Mouse (Mus musculus) small intestine, adult 2 months (tissue): ENCODE measurements around the gene H2-M5. TPM values are rescaled to one million over a fixed set of nuclear protein-coding genes. Genes with fewer than 3 reads are reported as not detected.
"Not testable (repeated sequence)": the region's sequence is repeated elsewhere in the genome, so short reads cannot be mapped to it uniquely, and the experiment has no call there.

ENCODE experiments used
- H3K27ac ChIP-seq: fragments of 200-500 bp; 2 replicates; pipeline ENCODE4 v1.5.1; 2012; ENCODE audit warnings: low read depth, low read length, control low read depth, inconsistent platforms; ENCODE audit not compliant: insufficient read depth
- H3K27me3 ChIP-seq: fragments of 200-500 bp; 2 replicates; pipeline ENCODE4 v1.6.1; 2012; ENCODE audit warnings: mild to moderate bottlenecking, moderate library complexity, low read length, inconsistent platforms; ENCODE audit not compliant: control insufficient read depth, insufficient read depth
- H3K36me3 ChIP-seq: fragments of 200-500 bp; 2 replicates; pipeline ENCODE4 v1.6.1; 2012; ENCODE audit warnings: mild to moderate bottlenecking, low read length, control low read depth, inconsistent platforms; ENCODE audit not compliant: control insufficient read depth, insufficient read depth
- H3K4me1 ChIP-seq: fragments of 200-500 bp; 2 replicates; pipeline ENCODE4 v1.6.1; 2012; ENCODE audit warnings: low read length, inconsistent platforms, mixed read lengths; ENCODE audit not compliant: control insufficient read depth, insufficient read depth, insufficient read length
- H3K4me3 ChIP-seq: fragments of 200-500 bp; 2 replicates; pipeline ENCODE4 v1.5.1; 2012; ENCODE audit warnings: low read depth, mild to moderate bottlenecking, control low read depth, inconsistent platforms, low read length, moderate library complexity
- CTCF ChIP-seq: fragments of 200-500 bp; IDR thresholded peaks from 2 replicates; pipeline ENCODE4 v1.5.1; 2012; ENCODE audit warnings: low read depth, mild to moderate bottlenecking, control low read depth, inconsistent platforms, low read length, moderate library complexity, mixed read lengths; ENCODE audit not compliant: insufficient replicate concordance, insufficient read length; ENCODE audit errors: extremely low read depth
- POLR2A ChIP-seq: fragments of 200-500 bp; IDR thresholded peaks from 2 replicates; pipeline ENCODE4 v1.6.1; 2012; ENCODE audit warnings: low read depth, mild to moderate bottlenecking, control low read depth, inconsistent platforms, low read length, moderate library complexity
- WGBS: fragments of 180-500 bp; shearing (Covaris S2); methylation state at CpG from one replicate; pipeline ENCODE4 v1.1.7; 2018; 5-methylcytosine and 5-hydroxymethylcytosine counted together
- polyA plus RNA-seq: library from polyadenylated mRNA; depleted of rRNA; stranded (reverse); fragments of >200 nt; gene quantifications from 2 replicates; pipeline ENCODE4 v1.2.3, GENCODE M21; 2012

H2-M5 gene
- polyA plus RNA-seq, 1 experiment: 0.09 TPM

GRCm38 (mm10) chr17:36992336-36993104, 3.2 kb upstream of the H2-M5 start:
- Histone ChIP-seq H3K4me3 (no peak overlapping the region), H3K36me3 (no peaks in the 10 kb centered on the region), H3K27me3 (peaks cover 14% of the 10 kb centered on the region; the same call in 1 of the 2 replicates), H3K4me1 (peaks cover 3% of the 10 kb centered on the region; the same call in 1 of the 2 replicates), H3K27ac (no peak overlapping the region)
- WGBS: 56% methylated on average over 3 of the region's 3 CpGs
- TF ChIP-seq CTCF: no peak
- TF ChIP-seq POLR2A: no peak

- not testable (repeated sequence) for H3K27ac ChIP-seq
- 84% methylated on average over 6 of the region's 6 CpGs for WGBS
These were observed 1.3 kb upstream of the H2-M5 start for GRCm38 (mm10) chr17:36990630-36991029.

GRCm38 (mm10) chr17:36988475-36988874, 862 bp downstream of the H2-M5 start:
- H3K27me3 ChIP-seq: peaks cover 14% of the 10 kb centered on the region; the same call in 1 of the 2 replicates
- peaks cover 3% of the 10 kb centered on the region; the same call in 1 of the 2 replicates for H3K4me1 ChIP-seq
- 9% methylated on average over 24 of the region's 24 CpGs for WGBS
- H3K4me3 ChIP-seq: no peak overlapping the region
- H3K27ac ChIP-seq: no peak overlapping the region
- no peaks in the 10 kb centered on the region for H3K36me3 ChIP-seq
- TF ChIP-seq CTCF (no peak), POLR2A (no peak)

More at GRCm38 (mm10) chr17:36990630-36991029, 1.3 kb upstream of the H2-M5 start:
- H3K4me3 ChIP-seq, H3K36me3 ChIP-seq, H3K4me1 ChIP-seq: not testable (repeated sequence)
- H3K27me3 ChIP-seq: peaks cover 14% of the 10 kb centered on the region; the same call in 1 of the 2 replicates

DNA sequence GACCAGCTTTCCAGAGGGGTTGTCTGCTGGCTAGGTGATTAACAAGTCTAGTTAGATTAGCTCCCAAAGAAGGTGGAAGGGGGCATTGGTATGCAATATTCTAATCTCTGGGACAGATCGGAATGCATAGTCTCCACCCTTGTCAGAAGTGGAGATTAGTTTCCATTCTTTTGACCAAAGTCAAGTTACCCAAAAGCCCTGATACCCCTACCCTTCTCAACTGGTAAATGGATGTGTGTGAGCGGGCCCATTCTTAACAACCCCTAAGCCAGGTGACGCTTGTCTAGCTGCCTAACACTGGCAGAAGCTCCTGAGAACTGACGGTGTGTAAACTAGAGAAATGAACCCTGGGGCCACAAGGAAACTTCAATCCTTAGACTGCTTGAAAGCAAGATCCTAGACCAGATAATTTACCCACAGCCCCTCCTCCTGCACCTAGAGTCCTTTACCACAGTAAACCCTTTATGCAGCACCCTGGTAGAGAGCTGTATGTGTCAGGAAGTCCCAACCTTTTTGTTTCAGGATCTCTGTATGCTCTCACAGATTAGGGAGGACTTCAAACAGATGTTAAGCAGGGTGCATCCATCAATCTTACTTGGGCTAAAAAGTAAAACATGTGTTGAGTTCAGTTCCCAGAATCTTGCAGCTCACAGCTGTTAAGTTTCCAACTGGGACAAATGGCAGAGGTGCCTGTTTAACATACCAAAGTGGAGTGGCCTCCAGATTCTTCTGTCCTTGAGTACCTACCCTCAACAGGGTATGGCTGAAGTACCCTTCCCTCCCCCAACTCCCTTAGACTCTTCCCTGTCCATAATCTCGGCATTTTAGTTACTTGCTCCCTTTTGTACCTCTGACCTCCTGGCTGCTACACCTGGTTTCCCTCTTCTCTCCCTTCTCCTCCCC, 6.8 kb downstream of the H2-M5 start:
- Histone ChIP-seq H3K4me3 (no peak overlapping the region), H3K27me3 (no peaks in the 10 kb centered on the region), H3K4me1 (peaks cover 5% of the 10 kb centered on the region), H3K36me3 (no peaks in the 10 kb centered on the region), H3K27ac (no peak overlapping the region)
- WGBS: 52% methylated on average over 5 of the region's 5 CpGs
- no peak for TF ChIP-seq POLR2A
- TF ChIP-seq CTCF: no peak

DNA sequence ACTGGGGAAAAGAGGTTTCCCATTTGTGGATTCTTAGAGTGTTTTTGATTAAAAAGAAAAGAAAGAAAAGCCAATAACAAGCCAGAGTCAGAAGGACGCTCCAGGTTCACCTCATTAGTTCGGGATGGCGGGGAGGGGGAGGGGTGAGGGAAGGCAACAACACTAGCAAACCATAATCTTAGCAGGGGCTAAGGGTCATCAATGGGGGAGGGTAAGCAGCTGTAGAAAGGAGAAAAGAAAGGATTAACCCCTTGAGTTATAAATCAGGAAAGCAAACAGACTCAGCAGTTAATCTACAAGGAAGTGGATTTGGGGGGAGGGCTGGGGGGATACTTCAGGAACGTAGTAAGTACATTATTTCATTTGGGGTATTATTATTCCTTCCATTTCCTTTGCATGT, 7.5 kb downstream of the H2-M5 start:
- Histone ChIP-seq H3K27ac (no peak overlapping the region), H3K36me3 (no peaks in the 10 kb centered on the region), H3K4me1 (peaks cover 5% of the 10 kb centered on the region), H3K27me3 (no peaks in the 10 kb centered on the region), H3K4me3 (no peak overlapping the region)
- TF ChIP-seq CTCF (no peak), POLR2A (no peak)
- WGBS: 11% methylated on average over 4 of the region's 4 CpGs

- WGBS: 9% methylated on average over 18 of the region's 18 CpGs
- peak within 1 kb of the TSS; percentile 18 for H3K4me3 ChIP-seq
- TF ChIP-seq CTCF: no peak
- TF ChIP-seq POLR2A: no peak
- no peaks in the 10 kb centered on the region for H3K36me3 ChIP-seq
- H3K4me1 ChIP-seq: peaks cover 5% of the 10 kb centered on the region
- H3K27ac ChIP-seq: no peak within 1 kb of the TSS
- H3K27me3 ChIP-seq: no peaks in the 10 kb centered on the region
These were observed 8.0 kb downstream of the H2-M5 start, which contains the start of gene 2410137M14Rik for GRCm38 (mm10) chr17:36981221-36981813. 2410137M14Rik (minus strand) TSS chr17:36981237.

GRCm38 (mm10) chr17:36973271-36973787, 16.0 kb downstream of the H2-M5 start:
- Histone ChIP-seq H3K27me3 (no peaks in the 10 kb centered on the region), H3K36me3 (no peaks in the 10 kb centered on the region), H3K27ac (no peak overlapping the region), H3K4me3 (no peak overlapping the region), H3K4me1 (no peaks in the 10 kb centered on the region)
- WGBS: 58% methylated on average over 8 of the region's 8 CpGs
- TF ChIP-seq POLR2A (no peak), CTCF (no peak)
